8 mouse cellular contexts compared by ENCODE assay signal in the genomic region with DNA sequence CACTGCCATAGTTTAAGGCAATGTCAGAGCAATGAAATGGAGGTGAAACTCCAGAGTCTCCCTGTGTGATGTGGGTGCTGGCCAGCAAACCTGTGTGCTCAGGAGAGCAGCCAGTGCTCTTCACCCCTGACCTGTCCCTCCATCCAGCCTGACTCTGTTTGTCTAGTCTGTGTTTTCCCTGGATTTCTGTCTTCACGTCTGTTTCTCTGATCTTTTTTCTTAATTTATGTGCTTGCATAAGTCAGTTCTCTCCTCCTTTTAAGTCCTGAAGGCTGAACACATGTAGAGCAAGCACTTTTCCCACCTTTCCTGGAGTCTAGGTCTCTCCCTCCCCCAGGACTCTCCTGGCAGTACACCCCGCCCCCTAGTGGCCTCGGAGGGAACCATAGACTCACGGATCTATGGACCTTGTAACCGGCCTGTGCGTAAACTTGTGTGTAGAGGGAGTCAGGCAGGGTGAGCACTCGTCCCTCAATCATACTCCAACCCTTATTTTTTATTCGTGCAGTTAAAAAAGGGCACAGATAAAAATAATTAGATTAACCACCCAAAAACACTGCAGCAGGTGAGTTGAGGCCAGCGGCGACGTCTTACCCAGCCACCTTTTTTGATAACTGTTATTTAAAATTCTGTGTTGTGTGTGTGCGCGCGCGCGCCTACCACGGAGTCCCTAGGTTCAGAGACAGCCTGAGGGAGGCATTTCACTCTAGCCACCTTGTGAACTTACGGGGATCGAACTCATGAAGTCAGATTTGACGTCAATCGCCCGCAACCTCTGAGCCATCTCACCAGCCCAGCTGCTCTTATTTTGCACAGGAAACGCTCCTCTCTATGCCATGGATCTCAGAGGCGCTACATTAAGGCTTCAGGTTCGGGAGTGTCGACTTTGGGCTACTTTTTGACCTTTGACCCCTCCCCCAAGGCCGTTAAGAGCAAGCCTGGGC. TPM values are rescaled to one million over a fixed set of nuclear protein-coding genes. Genes with fewer than 3 reads are reported as not detected.
A peak's percentile ranks its signal among the peaks of the same experiment; 100 is the strongest.
DNase-seq lines count a peak whose midpoint lies in the region; ATAC-seq and TF ChIP-seq lines count a peak whose summit lies in the region.

No protein-coding gene starts in this region.

- peak; percentile 20 for ATAC-seq in inflammation-experienced regulatory T-cells, adult 6 months

- peak overlapping the region; percentile 68 for H3K27ac ChIP-seq in cortical plate, adult 2 months (ENCODE audit: insufficient read depth, low read length)

- TF ChIP-seq POLR2A in cortical plate, adult 2 months (IDR thresholded peaks at IDR 0.05; ENCODE audit: extremely low read depth, insufficient read depth, low read length) = no peak

- peak; percentile 96 for DNase-seq in ZHBTc4 (ENCODE audit: low read depth, low spot score)
- peak; percentile 95 for DNase-seq in gastrocnemius, postnatal 10 days
- DNase-seq in left cerebral cortex, postnatal 25 days (ENCODE audit: low spot score in 2 of 2) = peak; percentile 84 to 92
- DNase-seq in mesoderm, embryonic 11.5 days (ENCODE audit: low read depth, low spot score) = peak; percentile 93
- DNase-seq in right cerebral cortex, postnatal 25 days = peak; percentile 78
- peak; percentile 82 to 97 for DNase-seq in urinary bladder, postnatal 4 days (ENCODE audit: low spot score in 2 of 2)

- peak overlapping the region; percentile 41 for H3K4me3 ChIP-seq in cortical plate, adult 2 months (ENCODE audit: insufficient read depth, low read length)

- peaks cover 3% of the 10 kb centered on the region for H3K4me1 ChIP-seq in cortical plate, adult 2 months (ENCODE audit: control insufficient read depth, insufficient read depth, low read length)

- intact Hi-C loops in left cerebral cortex, postnatal 25 days (cut with DNase I) = loop anchor here (1.0 to 5.0 kb wide), 4 partner anchors 37 to 130 kb away; partner anchors contain the start of genes Polr2e and Tmem259

- peak; percentile 81 for TF ChIP-seq CTCF in cortical plate, adult 2 months (IDR thresholded peaks at IDR 0.05; ENCODE audit: extremely low read depth, insufficient read depth, low read length)

RNA-seq across cellular contexts. Expression of gene Stk11, which starts 1.0 kb away (rescaled TPM):
- polyA plus RNA-seq in cortical plate, adult 2 months (2012; rRNA removed) = 91.8 and 94.2 TPM in 2 replicates
- 100 to 1,000 TPM; 105 to 110 TPM for total RNA-seq in gastrocnemius, postnatal 10 days (2021)
- 10 to 100 TPM; 23.5 to 30.3 (median 25.5) TPM for polyA plus RNA-seq in inflammation-experienced regulatory T-cells, adult 6 months (2017; shearing (Covaris generic))
- 10 to 100 TPM; 92.1 to 95.0 TPM for total RNA-seq in left cerebral cortex, postnatal 25 days (2021)

RNA-seq across cellular contexts. Expression of gene Sbno2, which starts 9.2 kb away (rescaled TPM):
- polyA plus RNA-seq in cortical plate, adult 2 months (2012; rRNA removed) = 22.9 and 24.4 TPM in 2 replicates
- 10 to 100 TPM in 1 of 2 experiments, 1 to 10 TPM in 1; 7.7 to 11.6 TPM for total RNA-seq in gastrocnemius, postnatal 10 days (2021)
- polyA plus RNA-seq in inflammation-experienced regulatory T-cells, adult 6 months (2017; shearing (Covaris generic)) = 10 to 100 TPM; 30.4 to 39.1 (median 32.6) TPM
- 10 to 100 TPM; 17.8 to 17.9 TPM for total RNA-seq in left cerebral cortex, postnatal 25 days (2021)

RNA-seq across cellular contexts. Expression of gene Atp5d, which starts 23.8 kb away (rescaled TPM):
- polyA plus RNA-seq in cortical plate, adult 2 months (2012; rRNA removed) = 620 and 641 TPM in 2 replicates
- total RNA-seq in gastrocnemius, postnatal 10 days (2021) = 100 to 1,000 TPM; 576 to 659 TPM
- 100 to 1,000 TPM; 297 to 357 (median 299) TPM for polyA plus RNA-seq in inflammation-experienced regulatory T-cells, adult 6 months (2017; shearing (Covaris generic))
- 100 to 1,000 TPM; 372 to 381 TPM for total RNA-seq in left cerebral cortex, postnatal 25 days (2021)

RNA-seq across cellular contexts. Expression of gene Cbarp, which starts 26.0 kb away (rescaled TPM):
- polyA plus RNA-seq in cortical plate, adult 2 months (2012; rRNA removed) = 274 and 285 TPM in 2 replicates
- total RNA-seq in gastrocnemius, postnatal 10 days (2021) = 1 to 10 TPM; 2.3 to 3.2 TPM
- polyA plus RNA-seq in inflammation-experienced regulatory T-cells, adult 6 months (2017; shearing (Covaris generic)) = 1 to 10 TPM in 2 of 3 experiments, under 1 TPM in 1; 0.60 to 2.3 (median 1.3) TPM
- 100 to 1,000 TPM; 487 TPM for total RNA-seq in left cerebral cortex, postnatal 25 days (2021)

RNA-seq across cellular contexts. Expression of gene Midn, which starts 33.5 kb away (rescaled TPM):
- polyA plus RNA-seq in cortical plate, adult 2 months (2012; rRNA removed) = 26.6 and 33.8 TPM in 2 replicates
- 10 to 100 TPM; 34.3 to 62.7 TPM for total RNA-seq in gastrocnemius, postnatal 10 days (2021)
- 1 to 10 TPM; 7.3 to 9.3 (median 7.5) TPM for polyA plus RNA-seq in inflammation-experienced regulatory T-cells, adult 6 months (2017; shearing (Covaris generic))
- total RNA-seq in left cerebral cortex, postnatal 25 days (2021) = 10 to 100 TPM; 74.3 to 98.7 TPM

Comparison
In these comparisons a context has a peak if more than half of its experiments do, and no peak if none do; other contexts are left out.
1. Peak in every context shown above with its lines: DNase-seq, ATAC-seq, H3K4me3 ChIP-seq and H3K27ac ChIP-seq.